Mouse (Mus musculus) G1E (cell line): ENCODE data around the gene Swsap1. TPM values are rescaled to one million over a fixed set of nuclear protein-coding genes. Genes with fewer than 3 reads are reported as not detected.

ENCODE experiments used
- ATAC-seq: 2 replicates; pipeline ENCODE4 v1.8.0; 2016; ENCODE audit warnings: mild to moderate bottlenecking; ENCODE audit not compliant: insufficient number of reproducible peaks, poor library complexity, low FRiP score, severe bottlenecking; ENCODE audit errors: extremely low read depth
- DNase-seq: peaks from one replicate; pipeline ENCODE4 v3.0.0; 2012; ENCODE audit warnings: low spot score
- H3K27me3 ChIP-seq: 2 replicates; pipeline ENCODE4 v1.6.1; 2012; ENCODE audit warnings: mild to moderate bottlenecking, low read length, inconsistent platforms; ENCODE audit not compliant: insufficient read depth
- H3K36me3 ChIP-seq: replicated peaks from 2 replicates; pipeline ENCODE3; 2012; ENCODE audit warnings: mild to moderate bottlenecking, inconsistent platforms
- H3K4me1 ChIP-seq: 2 replicates; pipeline ENCODE4 v1.6.1; 2012; ENCODE audit warnings: low read depth, low read length, inconsistent platforms, mixed read lengths; ENCODE audit not compliant: insufficient read depth
- H3K4me3 ChIP-seq: 2 replicates; pipeline ENCODE4 v1.5.1; 2012; ENCODE audit warnings: low read depth, mild to moderate bottlenecking, inconsistent platforms, low read length, moderate library complexity, mixed read lengths
- H3K9me3 ChIP-seq: replicated peaks from 2 replicates; pipeline ENCODE4 v1.6.1; 2012; ENCODE audit warnings: inconsistent platforms
- CTCF ChIP-seq: IDR thresholded peaks from 2 replicates; pipeline ENCODE4 v1.5.1; 2012; ENCODE audit warnings: low read depth, low read length, inconsistent platforms, mixed read lengths
- GATA1 ChIP-seq: IDR thresholded peaks from 2 replicates; pipeline ENCODE4 v1.6.1; 2012; ENCODE audit warnings: borderline replicate concordance, low read length, inconsistent platforms, mixed read lengths
- GATA2 ChIP-seq: IDR thresholded peaks from 2 replicates; pipeline ENCODE4 v1.6.1; 2012; ENCODE audit warnings: low read depth, low read length, inconsistent platforms, borderline replicate concordance
- POLR2AphosphoS5 ChIP-seq: IDR thresholded peaks from 2 replicates; pipeline ENCODE4 v1.6.1; 2012; ENCODE audit warnings: low read depth, low read length, inconsistent platforms; ENCODE audit not compliant: insufficient replicate concordance
- TAL1 ChIP-seq: conservative IDR thresholded peaks from 2 replicates; pipeline ENCODE4 v1.6.1; 2012; ENCODE audit warnings: low read depth, low read length, inconsistent platforms, mixed read lengths
- polyA plus RNA-seq: library from polyadenylated mRNA; stranded (reverse); fragments of >175 nt; gene quantifications from 2 replicates; pipeline ENCODE4 v1.2.3, GENCODE M21; 2012
- total RNA-seq, 2 experiments: library from RNA; stranded (forward) in 1 of 2; stranded (reverse) in 1 of 2; fragments of 200-1000 nt in 1 of 2; fragments of >200 nt in 1 of 2; fragmentation: Nextera tagmentation in 1 of 2; gene quantifications; 2 replicates each; pipeline ENCODE4 v1.2.3; 2014 to 2017

Swsap1 gene
- total and polyA plus RNA-seq, 3 experiments, result 10.9 to 12.6 (median 11.8) TPM

DNA sequence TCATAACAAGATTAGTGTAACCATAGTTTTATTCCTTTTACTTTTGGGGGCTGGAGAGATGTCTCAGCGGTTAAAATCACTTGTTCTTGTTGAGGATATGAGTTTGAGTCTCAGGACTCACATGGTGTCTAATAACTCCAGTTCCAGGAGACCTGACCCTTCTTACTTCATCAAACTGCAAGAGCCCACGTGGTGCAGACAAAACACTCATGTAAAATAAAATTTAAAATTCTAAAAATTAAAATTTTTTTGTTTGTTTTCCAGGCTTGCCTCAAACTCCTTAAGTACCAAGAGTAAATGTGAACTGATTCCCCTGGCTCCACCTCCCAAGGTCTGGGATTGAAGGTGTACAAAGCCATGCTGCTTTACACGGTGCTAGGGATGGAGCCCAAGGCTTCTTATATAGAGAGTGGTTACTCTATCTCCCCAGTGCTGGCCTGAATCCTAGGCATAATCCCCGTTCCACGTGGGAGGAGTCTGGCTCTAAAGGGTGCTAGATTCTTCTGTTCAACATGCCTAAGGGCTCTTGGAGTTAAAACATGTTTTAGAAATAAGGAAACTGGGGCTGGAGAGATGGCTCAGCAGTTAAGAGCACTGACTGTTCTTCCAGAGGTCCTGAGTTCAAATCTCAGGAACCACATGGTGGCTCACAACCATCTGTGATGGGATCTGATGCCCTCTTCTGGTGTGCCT lies 36.7 kb upstream of the Swsap1 start:
- Histone ChIP-seq H3K27me3 (peaks cover 3% of the 10 kb centered on the region; the same call in 1 of the 2 replicates), H3K9me3 (no peaks in the 10 kb centered on the region), H3K4me3 (no peak overlapping the region), H3K4me1 (peaks cover 31% of the 10 kb centered on the region), H3K36me3 (peaks cover 43% of the 10 kb centered on the region)
- ATAC-seq (no peak), DNase-seq (no peak)
- TF ChIP-seq GATA2 (no peak), CTCF (no peak), TAL1 (no peak), GATA1 (no peak), POLR2AphosphoS5 (no peak)

- H3K4me1 ChIP-seq, result peaks cover 51% of the 10 kb centered on the region
- TF ChIP-seq GATA1 (no peak), CTCF (no peak), GATA2 (no peak), POLR2AphosphoS5 (no peak), TAL1 (no peak)
Observed at GRCm38 (mm10) chr9:21923036-21923435, 32.5 kb upstream of the Swsap1 start.

DNA sequence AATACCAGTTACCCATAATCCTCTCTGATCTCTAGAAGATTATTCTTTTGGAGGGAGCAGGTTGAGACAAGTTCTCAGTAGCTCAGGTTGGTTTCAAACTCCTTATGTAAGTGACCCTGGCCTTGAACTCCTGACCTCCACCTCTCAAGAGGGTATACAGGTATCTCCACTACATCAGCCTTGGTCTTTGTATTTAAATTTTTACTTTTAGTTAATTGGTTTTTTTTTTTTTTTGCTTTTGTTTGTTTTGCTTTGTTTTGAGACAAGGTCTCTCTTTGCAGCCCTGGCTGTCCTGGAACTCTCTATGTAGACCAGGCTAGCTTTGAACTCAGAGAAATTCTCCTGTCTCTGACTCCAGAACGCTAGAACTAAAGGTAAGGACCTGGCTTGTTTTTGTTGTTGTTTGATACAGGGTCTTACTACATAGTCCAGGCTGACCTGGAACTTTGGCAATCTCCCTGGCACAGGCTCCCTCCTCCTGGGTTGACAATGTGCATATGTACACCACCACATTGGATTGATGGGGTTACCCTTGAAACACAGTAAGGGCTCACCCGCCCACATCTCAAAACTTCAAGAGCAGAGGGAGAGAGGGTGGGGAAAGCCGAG lies 32.0 kb upstream of the Swsap1 start:
- TF ChIP-seq GATA2, result no peak
- DNase-seq, result no peak
- no peaks in the 10 kb centered on the region for H3K27me3 ChIP-seq
- no peak overlapping the region for H3K4me3 ChIP-seq
- H3K9me3 ChIP-seq, result no peaks in the 10 kb centered on the region
- ATAC-seq, result no peak
- peaks cover 45% of the 10 kb centered on the region for H3K36me3 ChIP-seq
- H3K4me1 ChIP-seq, result peaks cover 46% of the 10 kb centered on the region

More at GRCm38 (mm10) chr9:21923036-21923435, 32.5 kb upstream of the Swsap1 start:
- Histone ChIP-seq H3K27me3 (no peaks in the 10 kb centered on the region), H3K4me3 (no peak overlapping the region), H3K36me3 (peaks cover 45% of the 10 kb centered on the region), H3K9me3 (no peaks in the 10 kb centered on the region)
- DNase-seq (no peak), ATAC-seq (no peak)

DNA sequence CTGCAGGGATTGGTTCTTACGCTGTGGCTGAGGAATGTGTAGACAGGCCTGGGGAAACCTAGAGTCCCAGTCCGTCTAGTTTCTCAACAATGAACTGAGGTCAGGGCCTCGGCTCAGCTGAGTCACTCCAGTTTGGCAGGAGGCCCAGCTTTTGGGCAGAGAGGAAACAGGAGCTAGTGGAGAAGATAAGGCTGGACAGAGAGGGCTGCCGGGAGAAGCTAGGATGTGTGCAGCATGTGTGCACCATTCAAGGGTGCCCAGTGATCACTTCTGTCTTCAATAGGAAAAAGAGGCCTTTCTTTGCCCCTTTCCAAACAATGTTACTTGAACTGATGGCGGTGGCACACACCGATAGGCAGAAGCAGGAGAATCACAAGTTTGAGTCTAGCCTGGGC lies 31.5 kb upstream of the Swsap1 start:
- H3K27me3 ChIP-seq, result no peaks in the 10 kb centered on the region
- no peak overlapping the region for H3K4me3 ChIP-seq
- ATAC-seq, result peak; percentile 47
- no peak for TF ChIP-seq TAL1
- TF ChIP-seq GATA1, result no peak
- no peak for TF ChIP-seq CTCF
- no peak for TF ChIP-seq GATA2
- TF ChIP-seq POLR2AphosphoS5, result no peak
- H3K36me3 ChIP-seq, result peaks cover 45% of the 10 kb centered on the region
- peak; percentile 26 for DNase-seq
- peaks cover 42% of the 10 kb centered on the region for H3K4me1 ChIP-seq
- H3K9me3 ChIP-seq, result no peaks in the 10 kb centered on the region

GRCm38 (mm10) chr9:21925034-21925433 lies 30.5 kb upstream of the Swsap1 start:
- no peak for ATAC-seq

GRCm38 (mm10) chr9:21925506-21925905 lies 30.0 kb upstream of the Swsap1 start:
- Histone ChIP-seq H3K9me3 (no peaks in the 10 kb centered on the region), H3K36me3 (peaks cover 44% of the 10 kb centered on the region), H3K27me3 (no peaks in the 10 kb centered on the region), H3K4me1 (peaks cover 42% of the 10 kb centered on the region), H3K4me3 (no peak overlapping the region)
- DNase-seq (no peak), ATAC-seq (no peak)
- TF ChIP-seq TAL1 (no peak), POLR2AphosphoS5 (no peak), GATA1 (no peak), GATA2 (no peak), CTCF (no peak)

More at GRCm38 (mm10) chr9:21925034-21925433, 30.5 kb upstream of the Swsap1 start:
- Histone ChIP-seq H3K4me1 (peaks cover 42% of the 10 kb centered on the region), H3K9me3 (no peaks in the 10 kb centered on the region), H3K36me3 (peaks cover 45% of the 10 kb centered on the region), H3K27me3 (no peaks in the 10 kb centered on the region), H3K4me3 (no peak overlapping the region)
- no peak for TF ChIP-seq POLR2AphosphoS5
- DNase-seq, result no peak
